Mouse (Mus musculus): ENCODE measurements around the gene Dcdc2a. TPM values are rescaled to one million over a fixed set of nuclear protein-coding genes. Genes with fewer than 3 reads are reported as not detected.
A peak's percentile ranks its signal among the peaks of the same experiment; 100 is the strongest.

The Dcdc2a gene
- polyA plus RNA-seq, 1 experiment from 2014 or later: 0.70 TPM

GRCm38 (mm10) chr13:25026409-25027113 lies 29.2 kb upstream of the Dcdc2a start:
- WGBS: 70% methylated on average over 6 of the region's 6 CpGs

DNA sequence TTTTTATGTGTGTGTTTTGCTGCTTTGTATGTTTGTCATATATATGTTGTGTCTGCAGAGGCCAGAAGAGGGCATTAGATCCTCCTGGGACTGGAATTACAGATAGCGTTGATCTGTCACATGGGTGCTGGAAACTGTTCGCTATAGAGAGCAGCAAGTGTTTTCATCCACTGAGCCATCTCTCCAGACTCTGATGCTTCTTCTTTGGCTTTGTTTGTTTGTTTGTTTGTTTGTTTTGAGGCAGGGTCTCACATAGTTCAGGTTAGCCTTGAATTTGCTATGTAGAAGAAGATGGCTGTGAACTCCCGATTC lies 28.7 kb upstream of the Dcdc2a start:
- ATAC-seq (replicated peaks; ENCODE audit: low FRiP score, low TSS enrichment, low read depth): no peak
- WGBS: 82% methylated on average over 3 of the region's 3 CpGs

More at GRCm38 (mm10) chr13:25026409-25027113, 29.2 kb upstream of the Dcdc2a start:
- no peaks in the 10 kb centered on the region for H3K4me1 ChIP-seq (replicated peaks; ENCODE audit: control insufficient read depth, insufficient read depth, low read length)
- no peak overlapping the region for H3K4me3 ChIP-seq (ENCODE audit: low read depth, low read length)
- peak; percentile 67; the same call in 1 of the 2 replicates for ATAC-seq (replicated peaks; ENCODE audit: low FRiP score, low TSS enrichment, low read depth)
- no peaks in the 10 kb centered on the region for H3K27me3 ChIP-seq (replicated peaks; ENCODE audit: control insufficient read depth, insufficient read depth, low read length)
- no peaks in the 10 kb centered on the region for H3K9me3 ChIP-seq (ENCODE audit: control insufficient read depth, low read length)
- no peak overlapping the region for H3K27ac ChIP-seq (ENCODE audit: low read depth)
- no peak overlapping the region for H3K4me2 ChIP-seq (ENCODE audit: low read length)
- no peaks in the 10 kb centered on the region for H3K36me3 ChIP-seq (ENCODE audit: control insufficient read depth, insufficient read depth, low read length)
- H3K9ac ChIP-seq (ENCODE audit: low read length): no peak overlapping the region
- DNase-seq (ENCODE audit: low spot score): peak; percentile 39

GRCm38 (mm10) chr13:25039488-25039887 lies 16.3 kb upstream of the Dcdc2a start:
- H3K27ac ChIP-seq (ENCODE audit: low read depth): no peak overlapping the region
- DNase-seq (ENCODE audit: low spot score): no peak
- no peaks in the 10 kb centered on the region for H3K27me3 ChIP-seq (replicated peaks; ENCODE audit: control insufficient read depth, insufficient read depth, low read length)
- no peak overlapping the region for H3K4me2 ChIP-seq (ENCODE audit: low read length)
- no peak overlapping the region for H3K4me3 ChIP-seq (ENCODE audit: low read depth, low read length)
- no peak overlapping the region for H3K9ac ChIP-seq (ENCODE audit: low read length)
- no peaks in the 10 kb centered on the region for H3K4me1 ChIP-seq (replicated peaks; ENCODE audit: control insufficient read depth, insufficient read depth, low read length)
- no peak for ATAC-seq (replicated peaks; ENCODE audit: low FRiP score, low TSS enrichment, low read depth)
- no peaks in the 10 kb centered on the region for H3K9me3 ChIP-seq (ENCODE audit: control insufficient read depth, low read length)
- no peaks in the 10 kb centered on the region for H3K36me3 ChIP-seq (ENCODE audit: control insufficient read depth, insufficient read depth, low read length)
- WGBS: 76% methylated on average over 2 of the region's 2 CpGs

More for the DNA sequence above, 28.7 kb upstream of the Dcdc2a start:
- no peaks in the 10 kb centered on the region for H3K4me1 ChIP-seq (replicated peaks; ENCODE audit: control insufficient read depth, insufficient read depth, low read length)
- DNase-seq (ENCODE audit: low spot score): no peak
- no peak overlapping the region for H3K4me3 ChIP-seq (ENCODE audit: low read depth, low read length)
- H3K27ac ChIP-seq (ENCODE audit: low read depth): no peak overlapping the region
- H3K36me3 ChIP-seq (ENCODE audit: control insufficient read depth, insufficient read depth, low read length): no peaks in the 10 kb centered on the region
- no peak overlapping the region for H3K9ac ChIP-seq (ENCODE audit: low read length)
- H3K4me2 ChIP-seq (ENCODE audit: low read length): no peak overlapping the region
- H3K9me3 ChIP-seq (ENCODE audit: control insufficient read depth, low read length): no peaks in the 10 kb centered on the region
- no peaks in the 10 kb centered on the region for H3K27me3 ChIP-seq (replicated peaks; ENCODE audit: control insufficient read depth, insufficient read depth, low read length)

GRCm38 (mm10) chr13:25052671-25053070 lies 3.1 kb upstream of the Dcdc2a start:
- H3K4me1 ChIP-seq (replicated peaks; ENCODE audit: control insufficient read depth, insufficient read depth, low read length): 0 out of 2 replicates have a peak, but pooled peaks cover 7% of the 10 kb centered on the region
- H3K27me3 ChIP-seq (replicated peaks; ENCODE audit: control insufficient read depth, insufficient read depth, low read length): peaks cover 27% of the 10 kb centered on the region
- no peak overlapping the region for H3K9ac ChIP-seq (ENCODE audit: low read length)
- H3K4me3 ChIP-seq (ENCODE audit: low read depth, low read length): no peak overlapping the region
- no peaks in the 10 kb centered on the region for H3K36me3 ChIP-seq (ENCODE audit: control insufficient read depth, insufficient read depth, low read length)
- no peak overlapping the region for H3K4me2 ChIP-seq (ENCODE audit: low read length)
- WGBS: 90% methylated on average over 5 of the region's 5 CpGs
- ATAC-seq (replicated peaks; ENCODE audit: low FRiP score, low TSS enrichment, low read depth) (no peak), DNase-seq (ENCODE audit: low spot score) (no peak)
- H3K9me3 ChIP-seq (ENCODE audit: control insufficient read depth, low read length): peaks cover 23% of the 10 kb centered on the region
- no peak overlapping the region for H3K27ac ChIP-seq (ENCODE audit: low read depth)

GRCm38 (mm10) chr13:25055111-25055554 lies 671 bp upstream of the Dcdc2a start:
- under 1% methylated on average over 35 of the region's 35 CpGs for WGBS
- Histone ChIP-seq H3K4me1 (replicated peaks; ENCODE audit: control insufficient read depth, insufficient read depth, low read length) (0 out of 2 replicates have a peak, but pooled peaks cover 7% of the 10 kb centered on the region), H3K4me2 (ENCODE audit: low read length) (peak overlapping the region; percentile 80), H3K4me3 (ENCODE audit: low read depth, low read length) (peak overlapping the region; percentile 44), H3K9me3 (ENCODE audit: control insufficient read depth, low read length) (peaks cover 13% of the 10 kb centered on the region), H3K36me3 (ENCODE audit: control insufficient read depth, insufficient read depth, low read length) (no peaks in the 10 kb centered on the region), H3K27me3 (replicated peaks; ENCODE audit: control insufficient read depth, insufficient read depth, low read length) (peaks cover 27% of the 10 kb centered on the region), H3K27ac (ENCODE audit: low read depth) (no peak overlapping the region), H3K9ac (ENCODE audit: low read length) (peak overlapping the region; percentile 35; the same call in 1 of the 2 replicates)
- ATAC-seq (replicated peaks; ENCODE audit: low FRiP score, low TSS enrichment, low read depth) (peak; percentile 87), DNase-seq (ENCODE audit: low spot score) (peak; percentile 83)

GRCm38 (mm10) chr13:25066659-25067058 lies 10.9 kb downstream of the Dcdc2a start:
- no peak overlapping the region for H3K4me2 ChIP-seq (ENCODE audit: low read length)
- H3K27ac ChIP-seq (ENCODE audit: low read depth): no peak overlapping the region
- 93% methylated on average over 2 of the region's 2 CpGs for WGBS
- no peaks in the 10 kb centered on the region for H3K36me3 ChIP-seq (ENCODE audit: control insufficient read depth, insufficient read depth, low read length)
- no peak overlapping the region for H3K4me3 ChIP-seq (ENCODE audit: low read depth, low read length)
- DNase-seq (ENCODE audit: low spot score): no peak
- no peaks in the 10 kb centered on the region for H3K4me1 ChIP-seq (replicated peaks; ENCODE audit: control insufficient read depth, insufficient read depth, low read length)
- no peak for ATAC-seq (replicated peaks; ENCODE audit: low FRiP score, low TSS enrichment, low read depth)
- H3K9me3 ChIP-seq (ENCODE audit: control insufficient read depth, low read length): no peaks in the 10 kb centered on the region
- no peak overlapping the region for H3K9ac ChIP-seq (ENCODE audit: low read length)
- H3K27me3 ChIP-seq (replicated peaks; ENCODE audit: control insufficient read depth, insufficient read depth, low read length): no peaks in the 10 kb centered on the region

GRCm38 (mm10) chr13:25067183-25067582 lies 11.4 kb downstream of the Dcdc2a start:
- no peak for DNase-seq (ENCODE audit: low spot score)
- H3K36me3 ChIP-seq (ENCODE audit: control insufficient read depth, insufficient read depth, low read length): no peaks in the 10 kb centered on the region
- H3K4me2 ChIP-seq (ENCODE audit: low read length): no peak overlapping the region
- no peak for ATAC-seq (replicated peaks; ENCODE audit: low FRiP score, low TSS enrichment, low read depth)
- no peaks in the 10 kb centered on the region for H3K27me3 ChIP-seq (replicated peaks; ENCODE audit: control insufficient read depth, insufficient read depth, low read length)
- WGBS: 76% methylated on average over 4 of the region's 4 CpGs
- no peak overlapping the region for H3K9ac ChIP-seq (ENCODE audit: low read length)
- H3K4me1 ChIP-seq (replicated peaks; ENCODE audit: control insufficient read depth, insufficient read depth, low read length): no peaks in the 10 kb centered on the region
- no peak overlapping the region for H3K27ac ChIP-seq (ENCODE audit: low read depth)
- H3K9me3 ChIP-seq (ENCODE audit: control insufficient read depth, low read length): no peaks in the 10 kb centered on the region
- H3K4me3 ChIP-seq (ENCODE audit: low read depth, low read length): no peak overlapping the region

DNA sequence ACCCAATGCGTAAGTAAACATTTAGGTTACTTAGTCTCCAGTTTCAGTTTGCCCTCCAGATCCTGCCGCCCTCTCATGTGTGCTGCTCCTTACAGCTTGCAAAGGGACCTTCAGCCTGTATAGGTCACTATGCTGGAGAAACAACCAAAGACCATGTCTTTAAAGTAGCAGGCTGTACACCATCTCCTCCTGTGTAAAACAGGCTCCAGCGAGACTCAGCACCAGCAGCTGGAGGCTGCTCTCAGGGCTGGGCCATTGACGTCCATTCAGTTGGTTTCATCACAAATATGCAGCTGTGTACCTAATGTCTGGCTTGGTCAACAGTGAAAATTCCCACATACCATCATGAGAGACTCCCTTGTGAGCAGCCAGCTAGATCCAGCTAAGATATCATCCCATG lies 14.0 kb downstream of the Dcdc2a start:
- 64% methylated on average over 4 of the region's 4 CpGs for WGBS
- no peak overlapping the region for H3K4me2 ChIP-seq (ENCODE audit: low read length)
- H3K4me3 ChIP-seq (ENCODE audit: low read depth, low read length): no peak overlapping the region
- H3K9ac ChIP-seq (ENCODE audit: low read length): no peak overlapping the region
- no peaks in the 10 kb centered on the region for H3K4me1 ChIP-seq (replicated peaks; ENCODE audit: control insufficient read depth, insufficient read depth, low read length)
- DNase-seq (ENCODE audit: low spot score) (no peak), ATAC-seq (replicated peaks; ENCODE audit: low FRiP score, low TSS enrichment, low read depth) (no peak)
- H3K36me3 ChIP-seq (ENCODE audit: control insufficient read depth, insufficient read depth, low read length): no peaks in the 10 kb centered on the region
- H3K27me3 ChIP-seq (replicated peaks; ENCODE audit: control insufficient read depth, insufficient read depth, low read length): no peaks in the 10 kb centered on the region
- H3K27ac ChIP-seq (ENCODE audit: low read depth): no peak overlapping the region
- no peaks in the 10 kb centered on the region for H3K9me3 ChIP-seq (ENCODE audit: control insufficient read depth, low read length)

- H3K4me3 ChIP-seq (ENCODE audit: low read depth, low read length): no peak overlapping the region
- 91% methylated on average over 4 of the region's 4 CpGs for WGBS
- H3K36me3 ChIP-seq (ENCODE audit: control insufficient read depth, insufficient read depth, low read length): no peaks in the 10 kb centered on the region
- no peak overlapping the region for H3K4me2 ChIP-seq (ENCODE audit: low read length)
- H3K27me3 ChIP-seq (replicated peaks; ENCODE audit: control insufficient read depth, insufficient read depth, low read length): no peaks in the 10 kb centered on the region
- ATAC-seq (replicated peaks; ENCODE audit: low FRiP score, low TSS enrichment, low read depth) (no peak), DNase-seq (ENCODE audit: low spot score) (no peak)
- no peaks in the 10 kb centered on the region for H3K4me1 ChIP-seq (replicated peaks; ENCODE audit: control insufficient read depth, insufficient read depth, low read length)
- no peaks in the 10 kb centered on the region for H3K9me3 ChIP-seq (ENCODE audit: control insufficient read depth, low read length)
- H3K27ac ChIP-seq (ENCODE audit: low read depth): no peak overlapping the region
- no peak overlapping the region for H3K9ac ChIP-seq (ENCODE audit: low read length)
These were observed 15.0 kb downstream of the Dcdc2a start for GRCm38 (mm10) chr13:25070791-25071190.
